Mouse (Mus musculus): ENCODE data around the gene Cryaa.
"Not testable (repeated sequence)": the region's sequence is repeated elsewhere in the genome, so short reads cannot be mapped to it uniquely, and the experiment has no call there.

The Cryaa gene

GRCm38 (mm10) chr17:31658468-31659185, 19.0 kb upstream of the Cryaa start, which contains the start of gene U2af1:
Gene U2af1, minus strand, starts transcription at chr17:31658892.
- in situ Hi-C loops (cut with MseI, MboI) = loop anchor here (5.0 to 10.0 kb wide), 2 partner anchors 126 to 134 kb away; partner anchors contain the start of gene Ndufv3 (in 1 of the 2)

- in situ Hi-C loops (cut with MseI, MboI) = no loop called here
Observed at GRCm38 (mm10) chr17:31660661-31661250, 16.9 kb upstream of the Cryaa start.

GRCm38 (mm10) chr17:31662855-31663254, 14.8 kb upstream of the Cryaa start:
- in situ Hi-C loops (cut with MseI, MboI) = no loop called here

GRCm38 (mm10) chr17:31664760-31665159, 12.8 kb upstream of the Cryaa start:
- in situ Hi-C loops (cut with MseI, MboI) = no loop called here

GRCm38 (mm10) chr17:31668306-31668705, 9.3 kb upstream of the Cryaa start:
- in situ Hi-C loops (cut with MseI, MboI) = no loop called here

- in situ Hi-C loops (cut with MseI, MboI) = no loop called here
Observed at GRCm38 (mm10) chr17:31670163-31670562, 7.4 kb upstream of the Cryaa start.

GRCm38 (mm10) chr17:31671698-31672097, 5.9 kb upstream of the Cryaa start:
- in situ Hi-C loops (cut with MseI, MboI) = no loop called here

GRCm38 (mm10) chr17:31672279-31672678, 5.3 kb upstream of the Cryaa start:
- in situ Hi-C loops (cut with MseI, MboI) = no loop called here

- in situ Hi-C loops (cut with MseI, MboI) = no loop called here
Observed at GRCm38 (mm10) chr17:31674426-31674825, 3.2 kb upstream of the Cryaa start.

- in situ Hi-C loops (cut with MseI, MboI) = no loop called here
Observed at GRCm38 (mm10) chr17:31680450-31680849, 2.8 kb downstream of the Cryaa start.

- in situ Hi-C loops (cut with MseI, MboI) = loop anchor here (5.0 kb wide), 2 partner anchors 162 to 337 kb away; no protein-coding TSS in a partner anchor
Observed at GRCm38 (mm10) chr17:31685514-31686224, 8.1 kb downstream of the Cryaa start.

- in situ Hi-C loops (cut with MseI, MboI) = loop anchor here (5.0 kb wide), 2 partner anchors 161 to 336 kb away; no protein-coding TSS in a partner anchor
Observed at GRCm38 (mm10) chr17:31686225-31686564, 8.6 kb downstream of the Cryaa start.

GRCm38 (mm10) chr17:31688112-31688511, 10.5 kb downstream of the Cryaa start:
- in situ Hi-C loops (cut with MseI, MboI) = loop anchor here (5.0 kb wide), 2 partner anchors 159 to 334 kb away; no protein-coding TSS in a partner anchor

GRCm38 (mm10) chr17:31689606-31690005, 12.0 kb downstream of the Cryaa start:
- in situ Hi-C loops (cut with MseI, MboI) = loop anchor here (5.0 kb wide), 2 partner anchors 158 to 333 kb away; no protein-coding TSS in a partner anchor

- in situ Hi-C loops (cut with MseI, MboI) = no loop called here
Observed at GRCm38 (mm10) chr17:31692918-31693317, 15.3 kb downstream of the Cryaa start.

GRCm38 (mm10) chr17:31693330-31694022, 15.9 kb downstream of the Cryaa start:
- in situ Hi-C loops (cut with MseI, MboI) = no loop called here

- in situ Hi-C loops (cut with MseI, MboI) = no loop called here
Observed at GRCm38 (mm10) chr17:31694023-31694376, 16.4 kb downstream of the Cryaa start.

- in situ Hi-C loops (cut with MseI, MboI) = no loop called here
Observed at GRCm38 (mm10) chr17:31694949-31695348, 17.3 kb downstream of the Cryaa start.

- in situ Hi-C loops (cut with MseI, MboI) = not testable (repeated sequence)
Observed at GRCm38 (mm10) chr17:31695356-31695755, 17.7 kb downstream of the Cryaa start.

GRCm38 (mm10) chr17:31698347-31698746, 20.7 kb downstream of the Cryaa start:
- in situ Hi-C loops (cut with MseI, MboI) = no loop called here

- in situ Hi-C loops (cut with MseI, MboI) = no loop called here
Observed at GRCm38 (mm10) chr17:31703276-31703980, 25.8 kb downstream of the Cryaa start.

All from mouse trophoblast stem cell (cell line).